Mouse (Mus musculus) brain, embryonic 18.5 days (tissue): ENCODE results near the gene Kif1c.
"Not testable (repeated sequence)": the region's sequence is repeated elsewhere in the genome, so short reads cannot be mapped to it uniquely, and the experiment has no call there.

Source experiments
- DNase-seq: peaks from one replicate; pipeline ENCODE4 v3.0.0-alpha.2; 2012; ENCODE audit warnings: low read depth, low spot score

The Kif1c gene

GRCm38 (mm10) chr11:70742581-70743459 is 42.5 kb downstream of the Kif1c start:
- no peak for DNase-seq

- DNase-seq: no peak
Observed at GRCm38 (mm10) chr11:70745636-70746035, 45.3 kb downstream of the Kif1c start.

GRCm38 (mm10) chr11:70747876-70748545 is 47.7 kb downstream of the Kif1c start:
- DNase-seq: no peak

GRCm38 (mm10) chr11:70752337-70753017 is 52.1 kb downstream of the Kif1c start:
- no peak for DNase-seq

- no peak for DNase-seq
Observed at GRCm38 (mm10) chr11:70753146-70753545, 52.8 kb downstream of the Kif1c start.

GRCm38 (mm10) chr11:70754476-70754875 is 54.1 kb downstream of the Kif1c start:
- DNase-seq: no peak

DNA sequence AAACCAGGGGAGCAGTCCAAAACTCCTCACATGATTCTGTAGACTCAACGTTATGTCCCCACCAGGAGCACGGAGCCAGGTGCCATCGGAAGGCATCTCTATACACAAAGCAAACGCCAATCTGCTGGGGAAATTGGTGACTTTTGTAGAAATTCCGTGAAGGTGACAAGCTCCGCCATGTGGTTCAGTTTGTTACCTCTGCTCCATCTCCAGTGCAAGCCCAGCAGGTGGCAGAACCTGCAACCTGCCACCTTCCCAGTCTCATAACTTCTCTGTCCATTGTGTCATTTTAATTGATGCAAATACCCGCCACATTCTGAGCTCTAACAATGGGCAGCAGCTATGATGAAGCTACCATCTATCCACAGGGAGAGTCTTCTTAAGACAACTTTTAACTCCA is 54.6 kb downstream of the Kif1c start:
- DNase-seq: no peak

DNA sequence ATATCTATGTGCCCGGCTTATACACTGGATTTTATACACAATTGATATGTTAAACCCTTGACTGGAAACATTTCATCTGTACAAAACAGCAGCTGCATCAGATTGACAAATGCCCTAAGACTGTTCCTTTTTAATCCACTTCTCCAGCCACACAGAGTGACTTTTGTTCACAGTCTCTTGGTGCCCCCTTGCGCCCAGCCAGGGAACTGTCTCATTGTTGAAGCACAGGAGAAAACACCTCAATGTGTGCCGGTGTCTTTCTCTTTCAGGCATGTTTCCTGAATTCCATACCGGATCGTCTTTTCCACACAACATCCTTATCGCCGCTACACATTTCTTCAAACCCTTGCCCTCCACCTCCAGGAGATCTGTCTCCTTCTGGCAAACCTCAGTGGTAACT is 55.3 kb downstream of the Kif1c start:
- no peak for DNase-seq

DNA sequence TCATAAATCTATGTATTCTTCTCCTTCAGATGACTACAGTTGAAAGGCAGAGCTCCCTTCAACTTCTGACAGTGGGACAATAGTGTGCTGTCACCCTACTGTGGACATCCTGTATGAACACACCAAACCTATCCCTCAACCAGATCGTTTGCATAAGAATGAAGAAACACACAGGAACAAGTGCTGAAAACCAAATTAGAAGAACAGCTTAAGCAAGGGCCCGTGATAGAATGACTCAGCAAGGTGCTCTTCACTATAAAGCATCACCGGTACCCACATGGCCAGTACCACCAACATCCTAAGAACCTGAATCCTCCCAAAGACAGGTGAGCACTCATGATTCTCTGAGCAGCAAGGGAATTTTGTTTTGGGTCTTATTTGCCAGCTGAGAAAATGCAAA is 60.1 kb downstream of the Kif1c start:
- not testable (repeated sequence) for DNase-seq

DNA sequence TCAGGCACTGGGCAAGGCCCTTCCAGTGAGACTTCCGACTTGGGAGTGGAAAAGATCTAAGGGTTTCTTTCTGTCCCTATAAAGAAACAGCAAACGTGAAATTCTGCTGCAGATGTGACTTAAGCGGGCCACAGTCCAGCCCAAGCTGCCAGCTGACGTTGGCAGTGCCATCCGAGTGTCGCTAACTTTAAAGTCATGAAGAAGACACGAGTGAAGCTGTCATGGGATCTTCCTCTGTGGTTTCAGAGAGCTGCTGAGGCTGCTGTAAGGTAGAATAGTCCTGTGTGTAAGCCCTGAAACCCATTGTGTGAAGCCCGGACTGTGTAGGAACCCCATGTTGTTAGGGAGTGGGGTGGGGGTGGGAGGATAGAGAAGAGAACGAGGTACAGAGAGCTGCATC is 62.3 kb downstream of the Kif1c start:
- DNase-seq: no peak

DNA sequence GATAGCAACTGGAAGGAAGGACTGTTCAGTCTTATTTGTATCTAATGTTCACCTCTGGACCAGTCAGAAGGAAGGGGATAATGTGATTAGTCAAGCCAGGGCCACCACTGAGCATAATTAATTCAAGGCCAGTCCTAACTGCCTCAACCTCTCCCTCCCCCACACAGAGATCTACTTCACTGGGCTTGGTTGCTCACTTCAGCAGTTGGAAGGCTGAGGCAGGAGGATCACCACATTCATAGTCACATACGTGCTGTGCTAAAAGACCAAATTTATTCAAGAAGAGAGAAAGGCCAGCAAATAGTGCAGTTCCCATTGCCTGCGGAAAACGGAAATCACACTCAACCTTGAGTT is 63.2 kb downstream of the Kif1c start:
- DNase-seq: no peak

- DNase-seq: peak; percentile 37
Observed at GRCm38 (mm10) chr11:70763936-70764808, 63.8 kb downstream of the Kif1c start, which contains the start of gene Zfp3. Gene Zfp3 (plus strand): TSS chr11:70764209.

DNA sequence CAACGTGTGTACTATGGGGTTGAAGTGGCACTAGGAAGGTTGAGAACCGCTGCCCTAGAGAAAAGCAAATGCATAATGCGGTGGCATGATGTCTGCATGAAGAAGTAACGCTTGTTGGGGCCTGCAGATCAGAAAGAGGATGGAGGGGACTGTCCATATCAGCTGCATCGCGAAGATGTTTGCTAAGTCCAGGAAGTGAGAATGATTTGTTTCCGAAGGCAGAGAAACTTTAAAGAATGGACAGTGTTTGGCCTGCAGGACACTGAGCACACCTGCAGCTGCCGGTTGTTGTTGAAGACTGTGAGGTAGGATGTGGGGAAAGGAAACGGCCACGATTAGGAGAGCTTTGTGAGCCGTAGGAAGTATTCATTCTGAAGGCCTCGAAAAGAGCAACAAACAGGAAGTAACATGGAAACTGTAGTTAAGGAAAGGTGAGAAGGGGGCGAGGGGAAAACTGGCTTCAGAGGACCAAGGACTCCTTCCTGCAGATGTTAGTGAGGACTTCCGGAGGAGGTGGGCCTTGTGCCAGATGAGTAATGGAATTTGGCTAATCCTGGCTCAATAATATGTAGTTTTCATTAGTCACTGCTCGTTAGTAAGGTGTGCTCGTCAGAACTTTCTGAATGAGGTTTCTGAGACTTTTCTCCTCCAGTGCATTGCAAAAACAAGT is 65.6 kb downstream of the Kif1c start:
- no peak for DNase-seq

GRCm38 (mm10) chr11:70770804-70771203 is 70.5 kb downstream of the Kif1c start:
- DNase-seq: no peak

DNA sequence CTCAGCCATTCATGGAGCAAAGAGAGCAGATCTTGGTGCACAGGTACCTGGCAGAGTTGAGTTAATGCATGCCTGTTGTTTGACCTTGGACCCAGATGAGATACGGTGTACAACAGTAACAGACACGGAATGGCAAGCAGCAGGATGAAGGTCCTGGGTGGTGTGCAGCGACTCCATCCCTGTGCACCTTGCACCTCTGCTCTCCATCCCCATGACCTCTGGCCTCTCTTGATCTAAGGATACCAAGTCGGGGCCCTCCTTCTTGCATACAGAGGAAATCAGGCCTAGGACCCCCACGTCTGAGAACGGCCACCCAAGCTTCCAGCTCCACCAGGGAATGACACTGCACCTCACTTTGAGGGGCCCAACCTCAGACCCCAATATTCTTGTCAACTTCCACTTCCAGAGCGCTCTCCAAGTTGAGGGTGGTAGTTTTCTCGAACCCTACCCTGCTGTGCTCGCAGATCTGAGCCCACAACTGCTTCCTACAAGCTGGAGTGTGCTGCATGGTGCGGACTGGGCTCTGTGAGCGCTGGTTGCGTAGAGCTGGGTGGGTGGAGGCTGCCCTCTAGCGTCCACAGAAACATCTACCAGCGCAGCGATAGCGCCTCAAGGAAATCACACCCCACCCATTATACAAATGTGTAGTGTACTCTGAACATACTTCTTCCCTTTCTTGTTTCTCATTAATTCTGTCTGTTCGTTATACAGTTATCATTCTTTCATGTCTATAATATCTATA is 76.7 kb downstream of the Kif1c start:
- DNase-seq: no peak

- DNase-seq: no peak
Observed at GRCm38 (mm10) chr11:70777634-70778033, 77.3 kb downstream of the Kif1c start.

DNA sequence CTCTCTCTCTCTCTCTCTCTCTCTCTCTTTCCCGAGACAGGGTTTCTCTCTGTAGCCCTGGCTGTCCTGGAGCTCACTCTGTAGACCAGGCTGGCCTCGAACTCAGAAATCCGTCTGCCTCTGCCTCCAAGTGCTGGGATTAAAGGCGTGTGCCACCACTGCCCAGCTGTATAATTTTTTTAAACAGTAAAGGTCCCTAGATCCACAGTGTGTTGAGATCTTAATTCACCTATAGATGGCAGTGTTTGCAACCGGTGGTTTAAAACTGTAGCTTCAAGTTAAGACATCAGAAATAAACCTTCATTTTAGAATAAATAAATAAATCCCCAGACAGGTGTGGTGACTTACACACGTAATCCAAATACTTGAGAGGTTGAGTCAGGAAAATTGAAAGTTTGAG is 77.7 kb downstream of the Kif1c start:
- not testable (repeated sequence) for DNase-seq
